Mouse (Mus musculus): ENCODE data around the gene Nkain1.

Nkain1 gene

DNA sequence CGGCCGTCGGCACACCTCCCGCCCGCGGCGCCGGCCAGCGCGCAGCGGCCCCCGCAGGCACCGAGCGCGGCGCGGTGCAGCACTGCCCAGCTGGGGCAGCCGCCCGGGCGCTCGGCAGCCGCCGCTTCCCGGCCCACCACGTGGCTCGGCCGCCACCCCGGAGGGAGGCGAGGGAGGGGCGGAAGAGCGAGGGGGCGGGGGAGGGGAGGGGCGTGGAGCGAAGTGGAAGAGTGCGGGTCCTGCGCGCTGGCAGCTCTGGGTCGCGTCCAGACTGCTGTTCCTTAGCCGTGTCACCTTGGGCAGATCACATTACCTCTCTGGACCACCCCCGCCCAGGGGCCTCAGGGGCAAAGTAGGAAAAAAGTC lies at the start of gene Nkain1:
TSS of gene Nkain1 (minus strand) at position 126 of the 366 bp plus-strand sequence.
- peak; percentile 70 for DNase-seq (ENCODE audit: low spot score)

DNA sequence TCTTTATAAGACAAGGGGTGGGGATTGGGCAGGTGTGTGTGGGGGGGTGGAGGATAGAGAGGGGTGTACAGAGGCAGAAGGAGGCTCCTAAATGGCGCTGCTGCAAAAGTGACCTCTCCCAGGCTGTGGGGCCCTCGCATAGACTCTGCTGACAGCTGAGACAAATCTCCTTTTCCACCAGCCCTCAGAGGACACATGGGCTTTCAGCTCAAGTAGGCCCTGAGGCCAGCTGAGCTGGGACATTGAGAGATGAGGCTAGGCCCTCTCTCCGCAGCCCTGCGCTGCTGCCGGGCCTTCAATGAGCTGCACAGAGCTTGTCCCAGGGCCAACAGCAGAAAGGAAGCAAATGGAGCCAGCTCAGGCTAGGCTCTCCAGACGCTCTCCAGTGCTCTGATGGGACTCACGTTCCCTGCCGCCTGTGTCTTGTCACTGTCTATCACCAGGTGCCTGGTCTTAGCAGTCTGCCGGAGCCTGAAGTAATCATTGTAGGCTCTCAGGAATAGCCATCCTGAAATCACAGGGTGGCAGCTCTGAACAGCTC lies 4.8 kb upstream of the Nkain1 start:
- DNase-seq (ENCODE audit: low spot score), result no peak

DNA sequence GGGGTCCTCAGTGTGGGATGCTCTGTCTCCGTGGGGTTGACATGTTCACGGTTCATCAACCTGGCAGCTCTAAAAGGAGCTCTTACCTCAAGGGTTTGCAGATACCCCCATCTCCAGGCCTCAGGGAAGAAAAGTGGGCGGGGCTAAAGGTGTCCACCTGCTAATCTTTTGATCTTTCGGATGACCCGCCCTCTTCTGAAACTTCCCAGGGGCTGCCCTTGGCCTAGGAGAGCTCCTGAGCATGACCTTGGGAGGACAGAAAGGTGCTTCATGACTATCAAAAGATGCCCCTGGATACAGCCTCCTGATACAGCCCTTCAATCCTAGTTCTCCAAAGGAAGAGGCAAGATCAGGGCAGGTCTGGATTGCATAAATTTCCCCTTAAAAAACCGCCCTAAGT lies 3.1 kb upstream of the Nkain1 start:
- DNase-seq (ENCODE audit: low spot score), result no peak

DNA sequence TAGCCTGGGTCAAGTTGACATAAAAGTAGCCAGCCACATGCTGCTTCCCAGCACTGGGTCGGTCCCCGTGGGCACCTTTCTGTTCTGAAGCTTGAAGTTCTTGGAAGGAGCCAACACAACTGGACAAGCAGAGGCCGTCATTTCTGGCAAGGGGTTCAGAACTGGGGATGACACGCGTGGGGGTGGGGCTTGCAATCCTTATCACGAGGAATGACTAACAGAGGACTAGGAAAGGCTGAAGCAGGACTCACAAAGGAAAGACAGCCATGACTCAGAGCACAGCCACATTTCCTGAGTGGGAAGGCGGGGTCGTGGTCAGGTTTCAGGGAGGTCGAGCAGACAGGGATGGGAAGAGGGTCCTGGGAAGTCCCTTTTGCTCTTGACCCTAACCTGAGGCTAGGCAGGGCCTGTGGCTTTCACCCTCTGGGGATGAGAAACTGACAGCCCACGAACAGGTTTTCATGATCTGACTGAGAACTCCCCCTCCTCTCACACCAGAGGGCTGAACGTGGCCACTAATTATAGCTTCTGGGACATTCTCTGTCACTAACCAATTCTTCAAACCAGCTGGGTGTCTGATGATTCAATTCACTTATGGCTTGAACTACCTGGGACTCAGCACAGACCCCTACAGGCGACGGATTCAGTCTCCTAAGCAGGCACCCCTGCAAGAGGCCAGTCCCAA lies 2.4 kb upstream of the Nkain1 start:
- no peak for DNase-seq (ENCODE audit: low spot score)

DNA sequence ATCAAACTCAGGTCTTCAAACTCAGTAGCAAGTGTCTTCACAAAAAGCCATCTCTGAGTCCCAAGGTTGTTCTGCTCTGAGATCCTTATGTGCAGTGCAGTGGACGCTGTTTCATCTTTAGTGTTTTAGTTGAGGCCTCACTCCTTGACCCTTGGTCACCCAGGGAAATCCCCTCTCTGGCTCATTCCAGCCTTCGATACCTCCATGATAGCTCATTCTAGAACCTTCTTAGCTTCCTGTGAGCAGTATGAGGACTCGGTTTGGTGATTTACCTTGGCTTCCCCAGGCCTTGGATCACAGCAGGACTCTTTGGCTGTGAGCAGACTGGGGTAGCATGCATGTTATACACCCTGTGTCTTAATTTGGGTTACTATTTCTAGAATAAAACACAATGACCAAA lies 1.6 kb upstream of the Nkain1 start:
- DNase-seq (ENCODE audit: low spot score), result no peak

DNA sequence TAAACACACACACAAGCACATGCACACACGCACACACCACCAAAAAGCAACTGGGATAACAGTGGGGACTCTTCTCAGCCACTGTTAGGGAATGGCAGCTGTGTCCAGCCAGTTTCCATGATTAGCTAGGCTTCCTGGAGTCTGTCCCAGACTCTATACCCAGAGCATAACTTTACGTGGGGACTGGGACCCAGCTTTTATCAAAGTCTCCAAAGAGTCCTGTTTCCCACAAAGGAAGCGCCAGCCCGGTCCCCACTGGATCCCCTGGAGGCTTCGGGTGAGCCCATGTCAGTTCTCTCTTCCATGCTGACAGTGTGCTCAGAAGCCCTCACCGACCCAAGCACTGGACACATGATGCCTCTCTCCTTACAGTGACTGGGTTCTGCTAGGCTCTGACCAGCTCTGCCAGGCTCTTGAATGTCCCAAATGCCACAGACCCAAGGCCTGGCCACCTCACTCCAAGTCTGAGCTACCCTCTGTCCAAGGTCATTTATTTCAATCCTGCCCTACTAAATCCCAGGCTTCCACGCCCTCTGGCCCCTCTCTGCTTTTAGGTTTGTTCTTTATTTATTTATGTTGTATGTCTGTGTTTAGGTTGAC lies 988 bp upstream of the Nkain1 start:
- DNase-seq (ENCODE audit: low spot score), result no peak

DNA sequence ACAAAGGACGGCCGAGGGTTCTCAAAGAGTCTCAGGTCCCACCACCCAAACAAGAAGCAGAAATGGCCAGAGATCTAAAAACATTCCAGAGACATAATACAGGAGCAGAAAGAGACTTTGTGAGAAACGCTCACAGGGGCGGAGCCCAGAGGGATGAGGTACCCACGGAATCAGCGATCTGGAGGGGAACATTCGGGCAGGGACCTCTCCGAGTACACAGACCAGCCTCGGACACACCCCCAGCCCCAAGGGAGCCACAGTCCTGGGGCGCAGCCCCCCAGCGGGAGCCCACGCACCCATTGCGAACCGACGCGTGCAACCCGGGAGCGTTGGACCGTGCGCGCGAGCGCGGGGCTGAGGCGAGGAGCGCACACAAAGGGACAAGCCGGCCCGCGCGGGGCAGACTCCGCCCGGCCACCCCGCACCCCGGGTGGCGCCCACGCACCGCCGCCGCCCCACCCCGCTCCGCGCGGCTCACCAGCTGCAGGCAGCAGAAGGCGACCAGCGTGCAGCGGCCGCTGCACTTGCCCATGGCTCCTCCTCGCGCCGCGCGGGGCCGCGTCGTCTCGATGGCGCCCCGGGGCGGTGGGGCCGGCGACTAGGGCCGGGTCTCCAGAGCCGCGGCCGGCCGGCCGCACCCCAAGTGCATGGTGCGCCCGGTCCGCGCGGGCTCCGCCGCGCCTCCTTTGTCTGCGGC lies 474 bp downstream of the Nkain1 start:
- no peak for DNase-seq (ENCODE audit: low spot score)

DNA sequence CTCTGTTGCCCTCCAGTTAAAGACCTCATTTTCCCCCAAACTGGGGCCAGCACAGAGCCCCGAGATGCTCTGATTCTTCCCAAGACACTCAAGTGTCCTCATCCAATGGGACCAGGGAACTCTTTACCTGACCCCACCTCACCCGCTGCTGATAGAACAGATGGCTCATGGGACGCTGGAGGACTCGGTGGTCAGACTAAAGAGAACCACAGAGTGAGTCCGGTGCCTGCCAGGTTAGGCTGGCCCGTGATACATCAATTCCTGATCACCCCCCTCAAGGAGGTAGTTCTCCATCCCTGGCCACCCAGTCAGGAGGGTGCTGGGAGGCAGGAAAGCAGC lies 992 bp downstream of the Nkain1 start:
- DNase-seq (ENCODE audit: low spot score), result no peak

DNA sequence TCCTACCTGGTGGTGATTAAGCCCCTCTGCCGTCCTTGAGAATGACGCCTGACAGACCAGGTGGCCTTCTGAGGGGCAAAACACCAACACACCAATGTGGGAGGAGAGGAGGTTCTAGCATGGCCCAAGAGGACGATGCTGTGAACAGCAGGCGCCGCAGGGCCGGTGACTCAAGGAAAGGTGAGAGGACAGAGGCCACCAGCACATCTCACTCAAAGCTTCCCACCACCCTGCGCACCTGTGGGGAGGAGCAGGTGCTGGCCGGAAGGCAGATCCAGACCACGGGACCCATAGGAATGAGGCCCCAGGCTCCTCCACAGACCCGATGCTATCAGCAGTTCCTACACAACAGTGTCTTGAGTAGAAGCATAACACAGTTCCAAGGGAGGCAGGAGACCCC lies 1.4 kb downstream of the Nkain1 start:
- DNase-seq (ENCODE audit: low spot score), result no peak

DNA sequence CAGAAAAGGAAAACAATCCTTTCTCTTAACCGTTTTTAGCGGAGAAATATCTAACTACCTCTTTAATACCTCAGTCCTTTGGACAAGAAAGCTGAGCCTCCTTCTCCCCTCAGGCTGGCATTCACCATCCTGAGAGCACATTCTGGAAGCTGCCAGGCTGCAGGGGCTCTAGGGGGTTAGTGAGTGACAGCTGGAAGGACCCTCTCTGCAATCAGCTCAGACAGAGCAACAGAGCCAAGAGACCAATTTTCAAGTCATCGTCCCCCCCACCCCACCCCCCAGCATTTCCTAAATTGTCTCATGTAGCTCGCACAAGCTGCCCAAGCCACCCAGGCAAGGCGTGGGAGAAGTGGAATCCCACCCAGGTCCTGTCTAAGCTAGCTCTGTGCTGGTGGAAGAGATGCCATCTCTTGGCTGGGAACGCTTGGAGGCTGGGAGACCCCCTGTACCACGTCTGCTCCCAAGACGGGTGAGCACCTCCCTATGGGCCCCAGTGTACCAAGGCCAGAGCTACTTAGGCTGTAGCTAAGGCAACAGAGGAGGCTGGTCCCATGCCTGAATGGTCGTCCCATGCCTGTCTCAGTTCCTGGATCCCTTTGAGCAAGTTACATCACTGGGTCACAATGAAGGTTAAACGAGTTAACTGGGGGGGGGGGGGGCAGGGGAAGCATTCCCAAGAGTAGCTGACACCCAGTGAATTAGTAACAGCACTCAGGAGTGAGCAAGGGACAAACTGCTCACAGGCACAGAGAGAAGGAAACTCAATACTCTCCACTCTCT lies 2.8 kb downstream of the Nkain1 start:
- no peak for DNase-seq (ENCODE audit: low spot score)

DNA sequence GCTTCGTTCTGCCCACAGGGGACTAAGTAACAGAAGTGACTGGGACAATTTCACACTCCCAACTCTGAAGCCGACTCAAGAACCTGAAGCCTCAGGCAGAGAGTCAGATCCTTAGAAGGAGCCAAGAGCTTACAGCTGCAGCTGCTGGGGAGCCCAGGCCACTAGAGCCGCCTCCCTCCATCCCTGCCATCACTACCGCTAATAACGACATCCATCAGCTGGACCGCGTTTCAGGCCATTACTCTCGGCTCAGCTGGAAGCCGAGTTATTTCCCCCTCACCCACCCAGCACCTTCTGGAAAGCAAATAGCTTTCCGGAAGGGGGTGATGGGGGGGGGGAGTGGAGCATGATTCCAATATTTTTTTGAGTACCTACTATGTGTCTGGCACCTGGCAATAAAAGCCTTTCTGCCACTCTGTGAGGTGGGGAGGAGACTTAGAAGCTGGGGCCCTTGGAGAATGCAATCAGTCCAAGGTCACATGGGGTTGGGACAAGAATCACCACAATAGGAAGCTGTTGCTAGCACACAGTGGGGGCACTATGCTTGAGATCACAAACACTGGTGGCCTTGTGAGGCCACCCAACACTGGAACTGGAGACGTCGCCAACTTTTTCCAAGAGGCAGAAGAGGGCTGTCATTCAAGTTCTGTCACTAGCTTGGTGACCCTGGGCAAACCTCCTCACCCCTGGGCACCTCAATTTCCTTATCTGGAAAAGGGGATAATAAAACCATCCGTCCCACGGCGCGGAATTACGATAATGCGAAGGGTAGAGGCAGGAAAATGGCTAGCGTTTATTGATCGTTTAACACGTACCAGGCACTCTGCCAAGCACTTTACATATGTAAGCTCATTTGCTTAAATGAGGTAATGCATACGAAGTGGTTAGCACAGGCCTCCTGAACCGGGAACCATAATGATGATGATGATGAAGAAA lies 5.7 kb downstream of the Nkain1 start:
- DNase-seq (ENCODE audit: low spot score), result peak; percentile 54

DNA sequence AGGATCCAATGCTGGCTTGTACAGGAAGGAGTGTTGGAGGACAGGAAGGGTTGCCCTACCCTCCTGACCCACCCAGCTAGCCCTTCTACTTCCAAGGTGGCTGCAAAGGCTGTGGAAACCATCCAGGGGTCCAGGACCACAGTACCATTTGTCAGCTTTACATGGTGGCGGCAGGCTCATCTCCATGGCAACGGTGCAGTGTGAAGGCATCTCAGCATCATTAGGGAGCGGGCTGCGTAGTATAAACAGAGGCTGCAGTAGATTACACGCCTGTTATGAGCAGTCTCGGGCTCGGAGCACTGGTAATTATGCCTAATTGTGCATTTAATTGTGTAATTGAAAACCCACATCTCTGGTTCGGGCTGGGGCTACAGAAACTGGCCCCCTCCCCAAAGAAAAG lies 10.2 kb downstream of the Nkain1 start:
- peak; percentile 66 for DNase-seq (ENCODE audit: low spot score)

DNA sequence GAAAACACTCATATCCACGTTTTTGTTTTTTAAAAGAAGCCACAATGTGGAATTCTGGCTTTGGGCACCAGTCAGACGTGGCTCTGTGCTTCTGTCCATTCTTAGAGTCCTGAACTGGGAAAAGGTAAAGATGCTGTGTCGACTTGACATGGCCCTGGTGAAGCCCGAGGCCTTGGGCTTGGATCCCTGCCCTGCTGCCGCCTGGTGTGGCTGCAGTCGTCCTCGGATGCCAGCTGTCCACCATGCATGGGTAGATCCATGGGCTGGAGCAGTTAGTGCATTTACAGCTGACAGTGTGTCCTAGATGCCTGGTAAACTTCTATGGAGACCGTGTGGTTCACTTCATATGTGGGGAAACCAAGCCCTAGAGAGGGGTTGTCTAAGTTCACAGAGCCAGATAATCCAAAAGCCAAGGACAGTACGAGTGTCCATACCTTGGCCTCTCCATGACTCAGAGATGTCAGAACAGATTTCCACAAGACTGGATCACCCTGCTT lies 10.7 kb downstream of the Nkain1 start:
- no peak for DNase-seq (ENCODE audit: low spot score)

DNA sequence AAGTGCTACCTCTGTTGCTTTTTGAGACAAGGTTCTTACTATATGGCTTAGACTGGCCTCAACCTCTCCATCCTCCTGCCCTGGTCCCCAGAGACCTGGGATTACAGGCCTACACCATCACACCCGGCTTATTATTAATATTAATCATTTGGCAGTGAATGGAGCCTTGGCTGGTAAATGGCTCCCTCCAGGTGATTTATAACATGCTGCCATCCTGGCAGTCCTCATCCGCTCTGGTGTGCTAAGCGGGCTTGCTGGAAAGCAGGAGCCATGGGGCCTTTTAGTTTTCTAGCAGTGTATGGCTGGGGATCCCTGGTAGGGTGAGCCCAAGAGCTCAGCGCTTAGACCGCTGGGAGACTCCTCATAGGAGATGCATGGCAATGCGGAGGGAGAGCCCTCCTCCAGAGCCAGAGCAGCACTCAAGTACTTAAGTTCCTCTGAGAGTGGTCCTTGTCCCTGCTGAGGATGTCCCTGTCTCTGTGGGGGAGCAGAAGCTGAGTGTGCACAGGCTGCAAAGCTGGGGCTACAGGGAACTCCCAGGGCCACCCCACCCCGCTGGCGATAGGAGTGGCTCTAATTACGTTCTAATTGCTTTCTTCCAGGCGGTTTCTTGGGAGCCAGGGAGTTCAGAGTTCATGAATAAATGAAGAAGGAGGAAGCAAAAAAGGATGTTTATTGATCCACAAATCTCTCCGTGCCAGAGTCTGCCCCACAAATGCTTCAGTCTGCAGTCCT lies 13.2 kb downstream of the Nkain1 start:
- no peak for DNase-seq (ENCODE audit: low spot score)

DNA sequence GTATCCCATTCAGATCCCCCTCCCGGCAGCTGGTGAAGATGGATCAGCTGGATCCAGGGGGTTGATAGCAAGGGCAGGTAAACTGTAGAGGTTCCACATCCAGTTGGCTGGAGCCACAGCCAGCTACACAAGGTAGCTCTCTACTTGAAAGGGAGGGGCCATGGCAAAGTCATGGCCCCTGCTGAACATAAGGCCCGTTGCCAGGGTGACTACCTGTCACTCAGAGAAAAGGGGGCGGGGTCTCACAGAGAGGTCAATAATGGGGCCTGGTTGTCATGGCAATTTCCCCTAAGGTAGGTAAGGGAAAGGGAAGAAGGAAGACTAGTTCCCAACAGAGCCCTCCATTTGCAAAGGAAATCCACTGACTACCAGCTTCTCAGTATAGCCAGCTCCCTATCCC lies 14.8 kb downstream of the Nkain1 start:
- no peak for DNase-seq (ENCODE audit: low spot score)

DNA sequence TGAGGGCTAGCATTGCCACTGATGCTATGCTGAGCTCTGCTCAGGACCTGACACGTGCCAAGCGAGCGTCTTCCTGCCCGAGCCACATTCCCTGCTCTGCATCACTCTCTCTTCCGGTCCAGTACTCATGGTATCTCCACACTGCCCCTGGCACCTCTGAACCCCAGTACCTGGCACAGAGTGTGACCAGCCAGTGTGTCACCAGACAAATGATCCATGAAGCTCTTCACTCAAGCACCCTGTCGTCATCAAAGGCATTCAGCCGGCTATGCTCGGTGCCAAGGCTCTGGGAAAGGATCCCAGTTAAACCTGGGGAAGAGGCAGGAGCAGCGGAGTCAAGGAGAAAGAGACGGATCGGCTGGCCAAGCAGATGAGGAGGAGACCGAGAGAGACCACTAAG lies 16.1 kb downstream of the Nkain1 start:
- DNase-seq (ENCODE audit: low spot score), result no peak

DNA sequence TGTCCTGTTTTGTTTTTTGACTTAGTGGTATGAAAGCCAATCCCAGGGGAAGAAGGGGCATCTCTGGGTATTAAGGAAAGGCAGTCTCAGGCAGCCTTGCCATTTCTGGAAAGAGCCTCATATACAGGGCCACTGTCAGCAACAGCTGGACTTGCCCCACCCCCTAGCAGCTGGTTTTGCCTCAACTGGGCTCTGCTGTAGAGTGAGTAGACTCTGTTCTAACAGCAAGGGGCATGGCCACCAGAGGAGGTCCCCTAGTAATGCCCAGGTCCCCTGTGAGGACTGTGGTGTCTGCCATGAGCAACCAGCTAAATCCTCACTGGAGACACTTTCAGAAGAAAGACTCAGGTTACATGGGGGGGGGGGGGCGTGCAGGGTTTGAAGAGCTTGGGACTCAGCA lies 17.0 kb downstream of the Nkain1 start:
- DNase-seq (ENCODE audit: low spot score), result no peak

DNA sequence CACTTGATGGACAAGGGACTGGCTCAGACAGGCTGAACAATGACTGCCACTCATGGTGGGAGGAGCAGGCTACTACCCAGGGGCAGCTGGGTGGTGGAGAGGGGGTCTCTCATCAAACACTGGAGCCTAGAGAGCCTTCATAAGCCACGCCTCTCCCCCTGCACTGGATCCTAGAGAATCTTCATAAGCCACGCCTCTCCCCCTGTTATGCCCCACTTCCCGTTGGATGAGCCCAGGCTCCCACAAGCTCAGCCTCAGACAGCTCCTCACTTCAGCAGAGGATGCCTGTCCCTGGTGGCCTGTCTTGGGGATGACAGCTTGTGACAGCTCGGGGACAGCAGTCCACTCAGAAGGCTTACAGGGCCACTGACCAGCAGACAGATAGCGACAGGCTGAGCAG lies 17.7 kb downstream of the Nkain1 start:
- DNase-seq (ENCODE audit: low spot score), result peak; percentile 53

DNA sequence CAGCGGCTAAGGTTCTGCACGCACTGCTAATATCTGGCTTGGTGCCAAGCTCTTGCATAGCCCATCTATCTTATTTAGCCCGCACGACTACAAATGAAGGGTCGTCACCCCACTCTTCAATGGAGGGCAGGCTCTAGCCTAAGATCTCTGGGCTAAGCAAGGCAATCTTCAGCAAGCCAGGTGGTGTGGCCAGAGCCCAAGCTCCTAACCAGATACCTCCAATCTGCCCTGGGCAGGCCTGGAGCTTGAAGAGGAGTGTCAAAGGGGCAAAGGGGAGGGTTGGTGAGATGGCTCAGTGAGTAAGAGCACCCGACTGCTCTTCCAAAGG lies 20.9 kb downstream of the Nkain1 start:
- DNase-seq (ENCODE audit: low spot score), result peak; percentile 53

DNA sequence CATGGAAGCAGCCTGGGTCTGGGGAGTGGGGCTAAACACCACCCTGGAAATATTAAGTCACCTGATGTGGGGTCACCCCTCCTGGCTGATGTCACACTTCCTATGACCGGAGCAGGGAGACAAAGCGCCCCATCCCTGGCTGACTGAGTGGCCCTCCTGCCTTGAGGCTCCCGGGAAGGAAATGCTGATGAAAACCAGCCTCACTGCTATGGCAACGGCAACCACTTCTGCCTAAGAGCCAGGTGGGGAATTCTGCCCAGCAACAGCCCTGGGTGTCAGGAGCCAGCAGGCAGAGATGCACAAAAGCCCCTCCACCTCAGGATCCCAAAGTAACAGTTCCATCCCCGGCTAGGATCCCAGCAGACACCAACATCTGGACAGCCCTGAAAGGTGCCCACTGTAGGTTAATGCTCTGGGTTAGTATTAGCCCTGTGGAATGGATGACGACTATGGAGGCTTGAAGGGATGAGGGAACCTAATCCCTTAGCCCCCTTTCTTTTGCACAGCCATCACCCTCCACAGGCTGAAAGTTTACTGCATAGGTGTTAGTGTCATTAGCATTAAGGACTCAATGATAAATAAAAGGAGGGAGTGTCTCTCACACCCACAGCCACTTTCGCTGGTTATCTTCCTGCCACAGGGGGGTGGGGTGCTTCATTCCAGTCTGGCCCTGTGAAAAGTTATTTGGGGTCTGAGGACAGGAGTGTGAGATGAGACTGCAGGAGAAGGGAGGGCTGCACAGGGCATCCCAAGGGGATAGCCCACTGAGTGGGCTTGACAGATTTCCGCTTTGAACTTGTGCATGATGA lies 21.5 kb downstream of the Nkain1 start:
- peak; percentile 73 for DNase-seq (ENCODE audit: low spot score)
